Mouse (Mus musculus): Measurements from ENCODE around the gene Nadk2.
A peak's percentile ranks its signal among the peaks of the same experiment; 100 is the strongest.

Nadk2 gene

GRCm38 (mm10) chr15:9132693-9133443, 61.8 kb downstream of the Nadk2 start:
- no peak for DNase-seq

GRCm38 (mm10) chr15:9134891-9135507, 63.9 kb downstream of the Nadk2 start:
- peak; percentile 18 to 21 for DNase-seq

GRCm38 (mm10) chr15:9139447-9139846, 68.4 kb downstream of the Nadk2 start:
- no peak for DNase-seq

- DNase-seq, result peak; percentile 98 to 99
These were observed 69.2 kb downstream of the Nadk2 start, which contains the start of gene Lmbrd2 for GRCm38 (mm10) chr15:9140252-9140680. TSS of gene Lmbrd2 (plus strand) at chr15:9140550.

GRCm38 (mm10) chr15:9140684-9141171, 69.7 kb downstream of the Nadk2 start:
- DNase-seq, result peak; percentile 56 to 59

GRCm38 (mm10) chr15:9155325-9155724, 84.3 kb downstream of the Nadk2 start, which contains the start of gene Skp2:
TSS of gene Skp2 (minus strand) at chr15:9155425.
- no peak for DNase-seq

All from lung, adult 18-20 months (tissue).